Mouse (Mus musculus) bone marrow macrophage, adult 2 months (primary cell): ENCODE results near the gene Mrpl20. TPM values are rescaled to one million over a fixed set of nuclear protein-coding genes. Genes with fewer than 3 reads are reported as not detected.

ENCODE experiments used
- H3K27ac ChIP-seq: 2 replicates; pipeline ENCODE4 v1.5.1; 2012; ENCODE audit warnings: low read depth, low read length; ENCODE audit not compliant: insufficient read depth
- H3K4me1 ChIP-seq: 2 replicates; pipeline ENCODE4 v1.6.1; 2012; ENCODE audit warnings: low read length; ENCODE audit not compliant: control insufficient read depth, insufficient read depth
- H3K4me3 ChIP-seq: 2 replicates; pipeline ENCODE4 v1.5.1; 2012; ENCODE audit warnings: mild to moderate bottlenecking, low read length, moderate library complexity; ENCODE audit not compliant: insufficient read depth
- CTCF ChIP-seq: IDR thresholded peaks from 2 replicates; pipeline ENCODE4 v1.5.1; 2012; ENCODE audit warnings: low read depth, mild to moderate bottlenecking, low read length, moderate library complexity
- POLR2A ChIP-seq: IDR thresholded peaks from 2 replicates; pipeline ENCODE4 v1.6.1; 2012; ENCODE audit warnings: mild to moderate bottlenecking, low read depth, low read length, borderline replicate concordance
- polyA plus RNA-seq: library from polyadenylated mRNA; stranded (reverse); fragments of >200 nt; gene quantifications from 2 replicates; pipeline ENCODE4 v1.2.4, GENCODE M21; 2012; ENCODE audit not compliant: missing spikeins, insufficient read depth, insufficient read length

Gene Mrpl20
- polyA plus RNA-seq, 1 experiment: 81.6 TPM

DNA sequence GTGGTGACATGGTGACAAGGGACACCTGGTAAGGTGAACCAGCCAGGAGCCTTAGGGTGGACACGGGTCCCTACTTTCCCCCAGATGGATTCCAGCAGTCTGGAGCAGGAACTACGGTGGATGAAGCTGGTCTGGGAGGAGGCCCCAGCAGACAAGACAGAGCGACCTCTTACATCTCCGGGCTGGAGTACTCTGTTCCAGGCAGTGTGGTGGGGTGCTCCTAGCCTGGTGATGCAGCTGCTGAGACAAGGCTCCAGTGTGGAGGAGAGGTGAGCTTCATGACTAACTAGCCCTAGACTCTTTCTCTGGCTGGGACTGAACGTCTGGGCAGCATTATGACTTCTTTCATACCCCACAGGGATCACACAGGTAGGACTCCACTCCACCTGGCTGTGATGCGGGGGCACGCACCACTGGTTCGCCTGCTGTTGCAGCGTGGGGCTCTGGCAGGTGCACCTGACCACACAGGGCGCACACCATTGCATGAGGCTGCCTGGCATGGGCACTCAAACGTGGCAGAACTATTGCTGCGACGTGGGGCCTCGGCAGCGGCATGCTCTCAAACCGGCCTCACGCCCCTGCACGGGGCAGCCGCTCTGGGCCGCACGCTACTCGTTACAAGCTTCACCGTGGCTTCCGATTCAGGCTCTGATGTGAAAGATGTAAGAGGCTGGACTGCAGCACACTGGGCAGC lies 11.3 kb upstream of the Mrpl20 start:
- no peak overlapping the region for H3K27ac ChIP-seq
- TF ChIP-seq POLR2A: no peak
- TF ChIP-seq CTCF: no peak
- H3K4me3 ChIP-seq: no peak overlapping the region
- no peaks in the 10 kb centered on the region for H3K4me1 ChIP-seq

DNA sequence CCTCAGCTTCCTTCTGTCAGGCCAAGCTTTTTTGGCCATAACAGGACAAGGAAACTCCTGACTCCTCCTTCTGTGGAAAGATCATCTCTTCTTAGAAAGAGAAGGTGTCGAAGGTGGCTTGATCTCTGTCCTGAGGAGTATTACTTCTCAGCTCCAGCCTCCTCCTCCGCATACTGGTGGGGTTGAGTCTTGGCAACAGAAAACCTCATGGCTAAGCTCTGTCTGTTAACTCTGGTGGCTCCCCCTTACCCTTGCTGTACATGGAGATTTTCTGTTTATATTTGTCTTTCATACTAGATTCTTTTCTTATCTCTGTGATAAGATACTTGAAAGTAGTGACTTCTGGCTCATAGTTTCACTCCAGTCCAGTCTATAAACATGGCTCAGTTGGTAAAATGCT lies 8.9 kb upstream of the Mrpl20 start:
- Histone ChIP-seq H3K4me3 (no peak overlapping the region), H3K27ac (no peak overlapping the region), H3K4me1 (no peaks in the 10 kb centered on the region)
- TF ChIP-seq POLR2A (no peak), CTCF (no peak)

DNA sequence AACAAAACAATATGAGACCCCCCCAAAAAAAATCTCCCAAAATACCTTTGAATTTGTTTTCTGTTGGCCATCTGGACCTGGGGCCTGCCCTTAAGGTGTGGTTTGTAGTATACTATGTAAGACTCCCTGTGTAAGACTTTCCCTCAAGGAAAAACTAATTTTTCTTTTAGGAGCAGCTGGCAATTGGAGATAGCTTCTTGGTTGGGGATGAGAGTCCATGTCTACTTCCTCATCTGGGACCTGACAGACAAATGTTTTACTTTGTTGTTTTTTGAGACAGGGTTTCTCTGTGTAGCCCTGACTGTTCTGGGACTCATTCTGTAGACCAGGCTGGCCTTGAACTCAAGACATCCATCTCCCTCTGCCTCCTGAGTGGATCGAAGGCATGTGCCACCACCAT lies 603 bp upstream of the Mrpl20 start:
- H3K4me3 ChIP-seq: no peak overlapping the region
- peaks cover 9% of the 10 kb centered on the region for H3K4me1 ChIP-seq
- TF ChIP-seq POLR2A: no peak
- no peak for TF ChIP-seq CTCF
- H3K27ac ChIP-seq: no peak overlapping the region

DNA sequence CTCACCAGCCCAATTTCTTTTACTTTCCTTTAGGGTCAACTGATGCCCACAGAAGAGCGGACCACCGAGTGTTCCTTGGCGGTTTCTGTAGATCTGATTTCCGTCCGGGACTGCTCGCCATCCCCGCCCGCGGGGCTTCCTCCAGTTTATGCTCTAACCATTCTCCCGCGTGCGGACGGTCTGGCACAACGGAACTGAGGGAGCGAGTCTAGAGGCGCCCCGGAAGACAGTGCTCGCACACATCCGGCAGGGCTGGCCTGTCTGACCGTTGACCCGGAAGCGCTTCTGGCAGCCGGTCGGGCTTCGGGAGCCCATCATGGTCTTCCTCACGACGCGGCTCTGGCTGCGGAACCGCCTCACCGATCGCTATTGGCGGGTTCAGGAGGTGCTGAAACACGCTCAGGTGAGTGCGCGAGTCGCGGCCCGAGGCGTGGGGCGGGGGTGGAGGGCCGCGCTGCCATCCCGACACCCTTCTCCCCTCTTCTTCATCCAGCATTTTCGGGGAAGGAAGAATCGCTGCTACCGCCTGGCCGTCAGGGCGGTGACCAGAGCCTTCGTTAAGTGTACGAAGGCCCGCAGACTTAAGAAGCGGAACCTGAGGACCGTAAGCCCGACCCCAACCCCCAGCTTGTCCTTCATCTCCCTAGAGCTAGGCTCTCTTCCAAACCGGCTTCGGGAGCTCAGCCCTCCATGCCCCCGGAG lies 813 bp downstream of the Mrpl20 start:
- peak overlapping the region; percentile 56 for H3K27ac ChIP-seq
- peak overlapping the region; percentile 88 for H3K4me3 ChIP-seq
- H3K4me1 ChIP-seq: peaks cover 9% of the 10 kb centered on the region
- TF ChIP-seq CTCF: no peak

DNA sequence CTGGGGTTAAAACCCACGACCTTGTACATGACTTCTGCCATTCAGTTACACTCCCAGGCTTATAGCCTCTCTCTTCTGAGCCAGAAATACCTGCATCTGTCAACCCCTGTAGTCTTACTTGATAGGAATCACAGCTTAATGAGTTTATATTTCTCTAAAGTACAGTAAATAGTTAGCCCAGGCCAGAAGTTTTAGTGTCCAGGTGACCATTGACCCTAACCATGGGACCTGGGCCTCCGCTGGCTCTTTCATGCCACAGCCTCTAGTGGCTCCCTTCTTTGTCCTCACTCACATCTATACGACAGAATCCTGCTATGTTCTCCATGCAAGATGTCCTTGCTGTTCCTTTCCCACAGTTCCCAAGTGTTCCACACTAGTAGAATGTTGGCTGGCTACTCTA lies 5.2 kb downstream of the Mrpl20 start:
- TF ChIP-seq POLR2A (no peak), CTCF (no peak)
- no peak overlapping the region for H3K27ac ChIP-seq
- H3K4me3 ChIP-seq: no peak overlapping the region
- H3K4me1 ChIP-seq: peaks cover 16% of the 10 kb centered on the region

DNA sequence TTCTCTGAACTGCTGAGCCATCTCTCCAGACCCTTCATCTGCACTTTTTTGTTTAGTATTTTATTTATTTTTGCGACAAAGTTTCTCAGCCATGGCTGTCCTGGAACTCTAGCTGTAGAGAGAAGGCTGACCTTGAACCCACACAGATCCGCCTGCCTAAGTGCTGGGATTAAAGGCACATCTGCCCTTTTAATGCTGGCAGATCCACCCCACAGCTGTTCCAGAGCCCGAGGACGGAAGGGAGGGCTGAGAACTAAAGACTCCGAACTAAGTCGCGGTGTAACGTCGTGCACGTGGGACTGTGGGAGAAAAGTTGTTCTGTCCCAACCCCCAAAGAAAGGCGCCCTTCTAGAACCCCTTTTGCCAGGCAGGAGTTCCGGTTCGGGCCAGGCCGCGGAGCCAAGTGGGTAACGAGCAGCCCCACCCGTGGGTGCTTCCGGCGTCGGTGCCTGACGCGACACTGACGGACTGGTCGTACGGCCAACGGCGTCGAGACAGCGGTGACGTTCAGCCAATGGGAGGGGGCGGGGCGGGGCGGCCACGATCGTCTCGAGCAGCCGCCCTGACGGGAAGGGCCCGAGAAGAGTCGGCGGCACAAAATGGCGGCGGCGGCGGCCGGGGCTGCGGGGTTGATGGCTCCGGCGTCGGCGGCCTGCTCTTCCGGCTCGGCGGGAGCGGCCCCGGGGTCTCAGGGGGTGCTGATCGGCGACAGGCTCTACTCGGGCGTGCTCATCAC lies 9.4 kb downstream of the Mrpl20 start, which contains the start of gene Ccnl2:
Gene Ccnl2, plus strand, starts transcription at position 561 of the 736 bp plus-strand sequence.
- peak within 1 kb of the TSS; percentile 90 for H3K27ac ChIP-seq
- peaks cover 15% of the 10 kb centered on the region for H3K4me1 ChIP-seq
- H3K4me3 ChIP-seq: peak within 1 kb of the TSS; percentile 97
- TF ChIP-seq POLR2A (no peak), CTCF (no peak)

DNA sequence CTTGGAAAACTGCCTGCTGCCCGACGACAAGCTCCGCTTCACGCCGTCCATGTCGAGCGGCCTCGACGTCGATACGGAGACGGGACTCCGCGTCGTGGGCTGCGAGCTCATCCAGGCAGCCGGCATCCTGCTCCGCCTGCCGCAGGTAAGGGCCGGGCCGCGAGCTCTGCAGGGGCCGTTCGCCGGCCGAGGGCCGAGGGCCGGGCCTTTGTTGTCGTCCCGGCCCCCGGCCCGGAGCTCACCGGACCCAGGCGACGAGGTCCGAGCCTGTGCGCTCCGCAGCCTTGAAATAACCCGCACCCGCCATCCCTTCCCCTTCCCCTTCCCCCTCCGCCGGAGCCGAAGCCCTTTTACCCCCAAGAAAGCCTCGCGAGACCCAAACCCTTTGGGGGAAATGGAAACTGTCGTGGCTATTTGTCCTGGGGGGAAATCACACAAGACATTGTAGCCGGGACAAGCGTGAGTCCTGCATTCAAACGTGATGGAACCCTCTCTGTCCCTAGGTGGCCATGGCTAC lies 10.0 kb downstream of the Mrpl20 start:
- Histone ChIP-seq H3K27ac (peak overlapping the region; percentile 76), H3K4me1 (peaks cover 15% of the 10 kb centered on the region), H3K4me3 (peak overlapping the region; percentile 97)
- no peak for TF ChIP-seq CTCF
- TF ChIP-seq POLR2A: no peak

DNA sequence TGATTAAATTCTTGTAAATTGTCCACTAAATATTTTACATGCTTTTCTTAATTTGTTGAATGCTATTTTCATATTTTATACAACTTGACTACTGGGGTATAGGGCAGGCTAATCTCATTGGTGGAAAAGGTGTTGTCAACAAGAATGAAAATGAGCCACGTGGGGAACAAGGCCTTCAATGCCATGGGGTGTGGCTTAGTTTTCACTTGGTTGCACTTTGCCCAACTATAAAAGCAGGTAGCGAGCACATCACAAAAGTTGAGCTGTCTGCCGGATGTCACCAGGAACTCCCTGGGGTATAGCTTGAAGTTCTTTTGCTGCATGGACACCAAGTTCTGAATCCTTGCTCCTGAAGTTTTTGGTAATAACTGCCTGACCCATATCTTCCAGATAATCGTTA lies 14.9 kb downstream of the Mrpl20 start:
- Histone ChIP-seq H3K4me1 (peaks cover 9% of the 10 kb centered on the region), H3K27ac (no peak overlapping the region), H3K4me3 (no peak overlapping the region)
- no peak for TF ChIP-seq CTCF
- no peak for TF ChIP-seq POLR2A

DNA sequence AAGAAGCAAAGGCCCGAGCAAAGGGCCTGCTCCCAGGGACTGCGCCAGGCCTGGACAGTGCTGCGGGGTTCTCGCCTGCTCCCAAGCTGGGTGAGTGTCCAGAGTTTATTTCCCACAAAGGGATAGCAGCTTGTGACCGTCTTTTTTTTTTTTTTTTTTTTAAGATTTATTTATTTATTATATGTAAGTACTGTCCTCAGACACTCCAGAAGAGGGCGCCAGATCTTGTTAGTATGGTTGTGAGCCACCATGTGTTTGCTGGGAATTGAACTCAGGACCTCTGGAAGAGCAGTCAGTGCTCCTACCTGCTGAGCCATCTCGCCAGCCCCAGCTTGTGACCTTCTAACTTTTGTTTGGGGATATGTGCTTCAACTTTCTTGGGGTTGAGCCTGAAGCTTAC lies 18.3 kb downstream of the Mrpl20 start:
- no peak overlapping the region for H3K4me3 ChIP-seq
- H3K4me1 ChIP-seq: no peaks in the 10 kb centered on the region
- H3K27ac ChIP-seq: no peak overlapping the region
- TF ChIP-seq POLR2A (no peak), CTCF (peak; percentile 45; the same call in 1 of the 2 replicates)

DNA sequence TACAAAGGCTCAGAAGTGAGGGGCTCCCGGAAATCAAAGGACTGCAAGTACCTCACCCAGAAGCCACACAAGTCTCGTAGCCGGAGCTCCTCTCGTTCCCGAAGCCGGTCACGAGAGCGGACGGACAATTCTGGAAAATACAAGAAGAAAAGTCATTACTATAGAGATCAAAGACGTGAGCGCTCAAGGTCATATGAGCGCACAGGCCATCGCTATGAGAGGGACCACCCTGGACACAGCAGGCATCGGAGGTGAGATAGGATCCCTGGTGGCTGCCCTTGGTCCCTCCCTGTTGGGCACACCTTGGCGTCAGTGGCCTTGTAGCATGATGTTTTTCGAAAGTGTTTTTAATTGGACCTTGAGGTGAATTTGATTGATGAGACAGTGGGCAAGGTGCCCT lies 20.8 kb downstream of the Mrpl20 start:
- Histone ChIP-seq H3K4me3 (no peak overlapping the region), H3K27ac (no peak overlapping the region), H3K4me1 (no peaks in the 10 kb centered on the region)
- no peak for TF ChIP-seq POLR2A
- no peak for TF ChIP-seq CTCF
